ENCODE assay signal across 9 mouse cellular contexts in genomic region chr1:168291643-168292040, GRCm38 (mm10).
DNase-seq lines count a peak whose midpoint lies in the region; ATAC-seq lines count a peak whose summit lies in the region.
"Had no signal": no experiment of that assay in that cellular context is flagged by ENCODE, and none has a peak within 500 bp of the region (broad histone marks: within the 10 kb centered on the region; RNA-seq: fewer than 3 reads in every experiment).

No protein-coding gene starts in this region.

- H3K4me2 ChIP-seq in kidney, embryonic 15.5 days = no peak overlapping the region
- no peak overlapping the region for H3K4me2 ChIP-seq in forebrain, embryonic 12.5 days
- peak overlapping the region; percentile 15 for H3K4me2 ChIP-seq in midbrain, embryonic 16.5 days (ENCODE audit: low read length)
- H3K4me2 ChIP-seq: limb, embryonic 15.5 days had no signal

- ATAC-seq in kidney, embryonic 15.5 days (replicated peaks; ENCODE audit: low FRiP score) = no peak
- ATAC-seq in forebrain, embryonic 12.5 days (ENCODE audit: low FRiP score) = no peak
- ATAC-seq in midbrain, embryonic 16.5 days = no peak

- no peak for DNase-seq in kidney, postnatal 4 days
- DNase-seq in hindbrain, embryonic 10.5 days (ENCODE audit: low spot score) = no peak
- no peak for DNase-seq in cerebellum, postnatal 36 days
- no peak for DNase-seq in cerebellum, postnatal 14 days
- DNase-seq: thymus, postnatal 14 days had no signal

- H3K27me3 ChIP-seq in kidney, embryonic 15.5 days = no peaks in the 10 kb centered on the region
- H3K27me3 ChIP-seq in forebrain, embryonic 12.5 days = no peaks in the 10 kb centered on the region
- H3K27me3 ChIP-seq in hindbrain, embryonic 10.5 days (ENCODE audit: insufficient read depth, poor library complexity, severe bottlenecking) = no peaks in the 10 kb centered on the region
- H3K27me3 ChIP-seq in midbrain, embryonic 16.5 days (ENCODE audit: control insufficient read depth, insufficient read depth, low read depth, low read length) = no peaks in the 10 kb centered on the region

- peaks cover 75% of the 10 kb centered on the region for H3K4me1 ChIP-seq in kidney, embryonic 15.5 days
- peaks cover 72% of the 10 kb centered on the region for H3K4me1 ChIP-seq in forebrain, embryonic 12.5 days
- H3K4me1 ChIP-seq in hindbrain, embryonic 10.5 days (replicated peaks) = peaks cover 63% of the 10 kb centered on the region
- H3K4me1 ChIP-seq in midbrain, embryonic 16.5 days (ENCODE audit: control insufficient read depth, insufficient read depth, low read length) = peaks cover 63% of the 10 kb centered on the region

- H3K9ac ChIP-seq in kidney, embryonic 15.5 days = no peak overlapping the region
- no peak overlapping the region for H3K9ac ChIP-seq in forebrain, embryonic 12.5 days
- H3K9ac ChIP-seq in midbrain, embryonic 16.5 days (ENCODE audit: low read depth, low read length) = peak overlapping the region; percentile 28; the same call in 1 of the 2 replicates
- H3K9ac ChIP-seq: limb, embryonic 15.5 days had no signal

- H3K36me3 ChIP-seq in kidney, embryonic 15.5 days = peaks cover 10% of the 10 kb centered on the region; the same call in 1 of the 2 replicates
- H3K36me3 ChIP-seq in forebrain, embryonic 12.5 days (replicated peaks) = no peaks in the 10 kb centered on the region
- no peaks in the 10 kb centered on the region for H3K36me3 ChIP-seq in hindbrain, embryonic 10.5 days
- H3K36me3 ChIP-seq in midbrain, embryonic 16.5 days (ENCODE audit: control insufficient read depth, insufficient read depth, low read length) = no peaks in the 10 kb centered on the region
- H3K36me3 ChIP-seq: limb, embryonic 15.5 days had no signal

- H3K4me3 ChIP-seq in kidney, embryonic 15.5 days (replicated peaks) = no peak overlapping the region
- no peak overlapping the region for H3K4me3 ChIP-seq in forebrain, embryonic 12.5 days (replicated peaks)
- H3K4me3 ChIP-seq in hindbrain, embryonic 10.5 days = no peak overlapping the region
- H3K4me3 ChIP-seq in midbrain, embryonic 16.5 days (ENCODE audit: low read depth, low read length) = no peak overlapping the region
- H3K4me3 ChIP-seq: limb, embryonic 15.5 days had no signal

- WGBS in kidney, embryonic 15.5 days = 80% methylated on average over 6 of the region's 6 CpGs
- 59% methylated on average over 6 of the region's 6 CpGs for WGBS in forebrain, embryonic 12.5 days
- 79% methylated on average over 6 of the region's 6 CpGs for WGBS in hindbrain, embryonic 10.5 days
- WGBS in midbrain, embryonic 16.5 days = 27% methylated on average over 6 of the region's 6 CpGs

- H3K27ac ChIP-seq in kidney, embryonic 15.5 days = peak overlapping the region; percentile 47
- peak overlapping the region; percentile 56; the same call in 1 of the 2 replicates for H3K27ac ChIP-seq in forebrain, embryonic 12.5 days
- H3K27ac ChIP-seq in hindbrain, embryonic 10.5 days = peak overlapping the region; percentile 63
- peak overlapping the region; percentile 78 for H3K27ac ChIP-seq in midbrain, embryonic 16.5 days (ENCODE audit: low read length)
- H3K27ac ChIP-seq: limb, embryonic 15.5 days had no signal

- H3K9me3 ChIP-seq in kidney, embryonic 15.5 days (replicated peaks) = no peaks in the 10 kb centered on the region
- no peaks in the 10 kb centered on the region for H3K9me3 ChIP-seq in forebrain, embryonic 12.5 days
- no peaks in the 10 kb centered on the region for H3K9me3 ChIP-seq in hindbrain, embryonic 10.5 days
- no peaks in the 10 kb centered on the region for H3K9me3 ChIP-seq in midbrain, embryonic 16.5 days (replicated peaks; ENCODE audit: control insufficient read depth, low read length, poor library complexity, severe bottlenecking)
- H3K9me3 ChIP-seq: limb, embryonic 15.5 days had no signal
